Mouse (Mus musculus): ENCODE measurements at regions not wholly inside any gene's neighbourhood (a gene's known extent, or its start where the extent isn't known, plus 50 kb on each side); places are given as distances from the start of the nearest gene placed in this dataset.

- TF ChIP-seq CTCF (IDR thresholded peaks at IDR 0.05; ENCODE audit: borderline replicate concordance, insufficient read depth, low read depth, low read length) (no peak), POLR2A (IDR thresholded peaks at IDR 0.05; ENCODE audit: borderline replicate concordance, insufficient read depth, low read length) (no peak)
These were observed 365.8 kb upstream of the Cwc22 start for GRCm38 (mm10) chr2:78311766-78312491.
